Mouse (Mus musculus) liver, adult 2 months (tissue): Measurements from ENCODE around the gene Snx17.

Source experiments
- CTCF ChIP-seq: fragments of 200-500 bp; IDR thresholded peaks from 2 replicates; pipeline ENCODE4 v1.5.1; 2011; ENCODE audit warnings: low read depth, low read length, control low read depth
- POLR2A ChIP-seq: fragments of 200-500 bp; IDR thresholded peaks from 2 replicates; pipeline ENCODE4 v1.6.1; 2011; ENCODE audit warnings: low read length, control low read depth; ENCODE audit not compliant: insufficient read depth; ENCODE audit errors: extremely low read depth

DNA sequence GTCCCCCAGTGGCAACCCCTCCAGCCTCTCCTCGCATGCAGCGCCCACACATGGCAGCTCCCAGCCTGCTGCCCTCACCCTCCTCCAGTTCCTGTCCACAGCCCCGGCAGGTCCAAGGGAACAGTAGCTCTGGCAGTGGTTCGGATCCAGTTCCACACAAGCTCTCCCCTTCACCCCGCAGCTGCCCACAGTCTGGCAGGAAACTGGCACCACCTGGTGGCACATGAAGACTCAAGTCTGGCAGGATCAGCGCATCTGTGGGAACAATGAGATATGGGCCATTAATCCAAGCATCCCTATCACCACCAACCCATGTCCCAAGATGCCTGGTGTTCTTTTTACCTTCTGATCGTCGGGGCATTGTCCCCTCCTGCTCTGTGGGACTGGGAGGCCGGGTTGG, 6.9 kb downstream of the Snx17 start:
- TF ChIP-seq CTCF (peak; percentile 25; the same call in 1 of the 2 replicates), POLR2A (no peak)
